Mouse (Mus musculus): ENCODE results near the gene Vav1. TPM values are rescaled to one million over a fixed set of nuclear protein-coding genes. Genes with fewer than 3 reads are reported as not detected.
"Not testable (repeated sequence)": the region's sequence is repeated elsewhere in the genome, so short reads cannot be mapped to it uniquely, and the experiment has no call there.

The Vav1 gene
- total and polyA plus RNA-seq, 3 experiments = 86.7 to 99.6 TPM; not detected in 1

DNA sequence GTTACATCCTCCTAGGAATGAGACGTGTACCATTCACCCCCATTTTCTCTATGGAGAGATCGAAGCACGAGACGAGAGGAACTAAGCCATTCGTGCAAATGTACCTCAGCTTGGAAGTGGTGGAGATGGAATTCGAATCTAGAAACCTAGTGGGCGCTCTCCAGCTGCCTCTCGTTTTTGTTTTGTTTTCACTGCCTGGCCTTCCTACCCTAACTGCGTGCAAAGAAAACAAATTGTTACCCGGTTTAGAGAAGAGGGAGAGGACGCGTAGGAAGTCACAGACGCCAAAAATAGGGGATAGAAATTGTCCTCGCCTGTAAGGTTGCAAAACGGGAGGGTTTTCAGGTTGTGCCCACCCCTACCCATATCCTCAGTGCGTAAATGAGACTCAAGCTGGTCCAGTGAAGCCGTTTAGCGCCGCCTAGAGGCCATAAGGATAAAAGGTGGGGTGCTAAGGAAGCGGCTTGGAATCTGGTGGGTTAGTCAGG is 2.2 kb upstream of the Vav1 start (continued):
- no peak for TF ChIP-seq GABPA (IDR thresholded peaks at IDR 0.05; ENCODE audit: low read depth, low read length)
- TF ChIP-seq POLR2AphosphoS5 (IDR thresholded peaks at IDR 0.05; ENCODE audit: borderline replicate concordance, low read depth, low read length) = no peak
- peak; percentile 65; the same call in 1 of the 2 replicates for TF ChIP-seq MAX (IDR thresholded peaks at IDR 0.05; ENCODE audit: low read length)

DNA sequence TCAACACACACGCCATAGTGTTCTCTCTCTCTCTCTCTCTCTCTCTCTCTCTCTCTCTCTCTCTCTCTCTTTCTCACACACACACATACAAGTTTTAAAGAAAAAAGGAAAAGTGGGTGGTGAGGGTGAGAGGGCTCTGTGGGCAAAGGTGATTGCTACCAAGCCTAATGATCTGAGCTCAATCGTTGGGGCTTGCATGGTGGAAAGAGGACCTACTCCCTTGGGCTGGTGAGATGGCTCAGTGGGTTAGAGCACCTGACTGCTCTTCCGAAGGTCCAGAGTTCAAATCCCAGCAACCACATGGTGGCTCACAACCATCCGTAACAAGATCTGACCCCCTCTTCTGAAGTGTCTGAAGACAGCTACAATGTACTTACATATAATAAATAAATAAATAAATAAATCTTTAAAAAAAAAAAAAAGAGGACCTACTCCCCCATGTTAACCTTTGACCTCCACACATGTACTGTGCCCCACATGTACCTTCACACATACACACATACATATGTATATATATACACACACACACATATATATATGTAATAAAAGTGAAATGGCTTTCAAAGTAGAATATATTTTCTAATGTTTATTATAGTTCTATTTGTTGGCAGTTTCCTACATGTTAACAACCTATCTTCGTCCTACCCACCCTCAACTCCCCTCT is 1.2 kb upstream of the Vav1 start:
- peak overlapping the region; percentile 13; the same call in 1 of the 2 replicates for H3K9ac ChIP-seq (ENCODE audit: control insufficient read depth, low read depth, low read length, poor library complexity, severe bottlenecking)

GRCm38 (mm10) chr17:57278537-57278936 is 363 bp upstream of the Vav1 start:
- Histone ChIP-seq H3K79me2 (ENCODE audit: control insufficient read depth, insufficient read depth, low read length, poor library complexity) (peaks cover 42% of the 10 kb centered on the region), H3K9me3 (replicated peaks; ENCODE audit: insufficient read depth, low read length) (no peaks in the 10 kb centered on the region), H3K4me3 (ENCODE audit: control insufficient read depth in 1 of 2, insufficient read depth in 1 of 2, low read depth in 2 of 2, low read length in 2 of 2) (peak overlapping the region; percentile 46 to 56; a peak in 2 of 4 replicates), H3K27me3 (ENCODE audit: control insufficient read depth in 1 of 2, insufficient read depth in 2 of 2, low read length in 2 of 2) (no peaks in the 10 kb centered on the region), H3K4me1 (ENCODE audit: control insufficient read depth in 1 of 2, insufficient read depth in 2 of 2, low read length in 2 of 2) (peaks cover 4 to 26% of the 10 kb centered on the region in 2 experiments; a peak in 3 of 4 replicates), H3K9ac (ENCODE audit: control insufficient read depth, low read depth, low read length, poor library complexity, severe bottlenecking) (peak overlapping the region; percentile 60), H3K27ac (ENCODE audit: control insufficient read depth, low read depth, low read length) (peak overlapping the region; percentile 62), H3K36me3 (ENCODE audit: control insufficient read depth in 1 of 2, insufficient read depth in 2 of 2, low read length in 2 of 2) (peaks cover 0 to 15% of the 10 kb centered on the region in 2 experiments; a peak in 2 of 4 replicates)
- TF ChIP-seq RAD21 (IDR thresholded peaks at IDR 0.05; ENCODE audit: low read depth, low read length) (no peak), TAL1 (IDR thresholded peaks at IDR 0.05; ENCODE audit: low read length) (no peak), MAFK (IDR thresholded peaks at IDR 0.05; ENCODE audit: borderline replicate concordance, low read depth, low read length) (no peak), GABPA (IDR thresholded peaks at IDR 0.05; ENCODE audit: low read depth, low read length) (no peak), ZC3H11A (IDR thresholded peaks at IDR 0.05; ENCODE audit: low read depth, low read length) (no peak), TCF12 (IDR thresholded peaks at IDR 0.05; ENCODE audit: low read depth, low read length) (no peak), RCOR1 (IDR thresholded peaks at IDR 0.05; ENCODE audit: low read depth, low read length) (no peak)
- DNase-seq (ENCODE audit: low read depth, low spot score) = peak; percentile 34

More for the DNA sequence above, 1.2 kb upstream of the Vav1 start:
- DNase-seq (ENCODE audit: low read depth, low spot score); H3K4me3 ChIP-seq (ENCODE audit: control insufficient read depth in 1 of 2, insufficient read depth in 1 of 2, low read depth in 2 of 2, low read length in 2 of 2); H3K9me3 ChIP-seq (replicated peaks; ENCODE audit: insufficient read depth, low read length); H3K27me3 ChIP-seq (ENCODE audit: control insufficient read depth in 1 of 2, insufficient read depth in 2 of 2, low read length in 2 of 2): not testable (repeated sequence)
- peaks cover 0 to 15% of the 10 kb centered on the region in 2 experiments; a peak in 2 of 4 replicates for H3K36me3 ChIP-seq (ENCODE audit: control insufficient read depth in 1 of 2, insufficient read depth in 2 of 2, low read length in 2 of 2)
- peaks cover 4 to 24% of the 10 kb centered on the region in 2 experiments; a peak in 3 of 4 replicates for H3K4me1 ChIP-seq (ENCODE audit: control insufficient read depth in 1 of 2, insufficient read depth in 2 of 2, low read length in 2 of 2)
- peaks cover 35% of the 10 kb centered on the region for H3K79me2 ChIP-seq (ENCODE audit: control insufficient read depth, insufficient read depth, low read length, poor library complexity)
- peak overlapping the region; percentile 62 for H3K27ac ChIP-seq (ENCODE audit: control insufficient read depth, low read depth, low read length)

GRCm38 (mm10) chr17:57279591-57280224 is 808 bp downstream of the Vav1 start:
- DNase-seq (ENCODE audit: low read depth, low spot score) = peak; percentile 80
- H3K9ac ChIP-seq (ENCODE audit: control insufficient read depth, low read depth, low read length, poor library complexity, severe bottlenecking) = peak overlapping the region; percentile 95
- peaks cover 49% of the 10 kb centered on the region for H3K79me2 ChIP-seq (ENCODE audit: control insufficient read depth, insufficient read depth, low read length, poor library complexity)
- peak overlapping the region; percentile 84 for H3K27ac ChIP-seq (ENCODE audit: control insufficient read depth, low read depth, low read length)
- no peaks in the 10 kb centered on the region for H3K9me3 ChIP-seq (replicated peaks; ENCODE audit: insufficient read depth, low read length)
- peaks cover 6 to 30% of the 10 kb centered on the region in 2 experiments for H3K4me1 ChIP-seq (ENCODE audit: control insufficient read depth in 1 of 2, insufficient read depth in 2 of 2, low read length in 2 of 2)
- peaks cover 0 to 20% of the 10 kb centered on the region in 2 experiments; a peak in 2 of 4 replicates for H3K36me3 ChIP-seq (ENCODE audit: control insufficient read depth in 1 of 2, insufficient read depth in 2 of 2, low read length in 2 of 2)
- H3K27me3 ChIP-seq (ENCODE audit: control insufficient read depth in 1 of 2, insufficient read depth in 2 of 2, low read length in 2 of 2) = no peaks in the 10 kb centered on the region
- H3K4me3 ChIP-seq (ENCODE audit: control insufficient read depth in 1 of 2, insufficient read depth in 1 of 2, low read depth in 2 of 2, low read length in 2 of 2) = peak overlapping the region; percentile 85 to 98
- TF ChIP-seq ZMIZ1 (IDR thresholded peaks at IDR 0.05; ENCODE audit: low read depth, low read length) (peak; percentile 20; the same call in 1 of the 2 replicates), GABPA (IDR thresholded peaks at IDR 0.05; ENCODE audit: low read depth, low read length) (no peak), ELF1 (IDR thresholded peaks at IDR 0.05; ENCODE audit: low read depth, low read length) (no peak; the same call in 1 of the 2 replicates), MEF2A (IDR thresholded peaks at IDR 0.05; ENCODE audit: extremely low read depth, insufficient replicate concordance, low read depth, low read length, poor library complexity, severe bottlenecking) (no peak), ZNF384 (IDR thresholded peaks at IDR 0.05; ENCODE audit: low read depth, low read length) (no peak), MYB (IDR thresholded peaks at IDR 0.05; ENCODE audit: low read depth, low read length) (no peak), NELFE (IDR thresholded peaks at IDR 0.05; ENCODE audit: low read depth, low read length) (peak; percentile 51; the same call in 1 of the 2 replicates), RAD21 (IDR thresholded peaks at IDR 0.05; ENCODE audit: low read depth, low read length) (no peak), CTCF (IDR thresholded peaks at IDR 0.05 in 2 of 3, conservative IDR thresholded peaks at IDR 0.05 in 1 of 3; ENCODE audit: control insufficient read depth in 1 of 3, insufficient read depth in 1 of 3, low read depth in 2 of 3, low read length in 3 of 3, poor library complexity in 1 of 3, severe bottlenecking in 1 of 3) (no peak), E2F4 (IDR thresholded peaks at IDR 0.05; ENCODE audit: borderline replicate concordance, low read depth, low read length) (no peak), CHD1 (IDR thresholded peaks at IDR 0.05; ENCODE audit: low read depth, low read length) (peak; percentile 49; the same call in 1 of the 2 replicates), POLR2AphosphoS2 (IDR thresholded peaks at IDR 0.05; ENCODE audit: low read length) (no peak), USF1 (IDR thresholded peaks at IDR 0.05; ENCODE audit: low read depth, low read length) (no peak), MAX (IDR thresholded peaks at IDR 0.05; ENCODE audit: low read length) (peak; percentile 47)

Data from MEL (cell line).